Mouse (Mus musculus) neural tube, embryonic 11.5 days (tissue): Measurements from ENCODE around the gene Csdc2. TPM values are rescaled to one million over a fixed set of nuclear protein-coding genes. Genes with fewer than 3 reads are reported as not detected.

Source experiments
- ATAC-seq: fragments of 200-750 bp; cut with Nextera tagmentation; 2 replicates; pipeline ENCODE4 v1.8.0; 2017; ENCODE audit warnings: moderate number of reproducible peaks, mild to moderate bottlenecking, moderate TSS enrichment, moderate library complexity; ENCODE audit not compliant: insufficient read depth, low FRiP score, low TSS enrichment
- DNase-seq: peaks from one replicate; pipeline ENCODE4 v3.0.0-alpha.2; 2015; ENCODE audit warnings: low spot score
- H3K27ac ChIP-seq: fragments of 300-500 bp; sonication (generic); 2 replicates; pipeline ENCODE4 v1.5.1; 2014; ENCODE audit warnings: low read depth, mild to moderate bottlenecking, low read length
- H3K27me3 ChIP-seq: fragments of 300-500 bp; sonication (generic); 2 replicates; pipeline ENCODE4 v1.6.1; 2014; ENCODE audit warnings: mild to moderate bottlenecking, low read length, mixed read lengths; ENCODE audit not compliant: control insufficient read depth, insufficient read depth
- H3K36me3 ChIP-seq: fragments of 300-500 bp; sonication (generic); 2 replicates; pipeline ENCODE4 v1.6.1; 2014; ENCODE audit warnings: mild to moderate bottlenecking, low read length, moderate library complexity, mixed read lengths; ENCODE audit not compliant: control insufficient read depth, insufficient read depth
- H3K4me1 ChIP-seq: fragments of 300-500 bp; sonication (generic); 2 replicates; pipeline ENCODE4 v1.6.1; 2014; ENCODE audit warnings: low read length, mixed read lengths; ENCODE audit not compliant: control insufficient read depth, insufficient read depth
- H3K4me2 ChIP-seq: fragments of 300-500 bp; sonication (generic); 2 replicates; pipeline ENCODE4 v1.6.1; 2014; ENCODE audit warnings: low read depth, mild to moderate bottlenecking, moderate library complexity
- H3K4me3 ChIP-seq: fragments of 300-500 bp; sonication (generic); 2 replicates; pipeline ENCODE4 v1.5.1; 2014; ENCODE audit warnings: low read depth, low read length
- H3K9ac ChIP-seq: fragments of 300-500 bp; sonication (generic); 2 replicates; pipeline ENCODE4 v1.6.1; 2014; ENCODE audit warnings: mild to moderate bottlenecking, low read length
- H3K9me3 ChIP-seq: fragments of 300-500 bp; sonication (generic); 2 replicates; pipeline ENCODE4 v1.6.1; 2016; ENCODE audit warnings: low read length; ENCODE audit not compliant: control insufficient read depth
- whole genome bisulfite sequencing: fragments of 180-500 bp; shearing (Covaris S2); extraction: QIAGEN DNeasy Blood & Tissue Kit; methylation state at CpG from one replicate; pipeline ENCODE4 v1.1.7; 2014; 5-methylcytosine and 5-hydroxymethylcytosine counted together
- polyA plus RNA-seq: library from polyadenylated mRNA; unstranded; fragments of >200 nt; fragmentation: Nextera tagmentation; extraction: Ambion mirVana; gene quantifications from 2 replicates; pipeline ENCODE4 v1.2.1, GENCODE M21; 2014

Csdc2 gene
- polyA plus RNA-seq, 1 experiment from 2014 or later: 25.7 TPM

DNA sequence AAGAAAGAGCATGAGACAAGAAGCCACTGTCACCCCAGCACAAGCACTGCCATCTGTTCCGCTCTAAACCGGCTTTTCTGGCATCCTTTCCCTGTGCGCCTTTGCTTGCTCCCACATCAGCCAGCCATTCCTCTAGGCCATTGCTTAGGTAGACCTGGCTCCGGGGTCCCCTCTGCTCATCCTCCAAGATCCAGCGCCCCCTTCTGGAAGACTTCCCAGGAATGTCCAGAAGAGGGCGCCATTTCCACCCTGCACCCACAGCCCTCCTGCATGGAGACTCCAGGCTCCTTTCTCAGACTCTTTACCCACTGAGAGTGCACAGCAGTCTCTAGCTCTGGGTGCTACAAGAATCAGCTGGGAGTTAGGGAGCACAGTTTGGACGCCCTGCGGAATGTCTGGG is 19.9 kb downstream of the Csdc2 start:
- peak; percentile 69 for DNase-seq
- H3K4me1 ChIP-seq: peaks cover 2% of the 10 kb centered on the region; the same call in 1 of the 2 replicates

GRCm38 (mm10) chr15:81957598-81957997 is 21.0 kb downstream of the Csdc2 start:
- no peak overlapping the region for H3K27ac ChIP-seq
- peaks cover 2% of the 10 kb centered on the region; the same call in 1 of the 2 replicates for H3K4me1 ChIP-seq
- WGBS: 87% methylated on average over 11 of the region's 11 CpGs
- H3K9ac ChIP-seq: no peak overlapping the region
- H3K27me3 ChIP-seq: no peaks in the 10 kb centered on the region
- no peak for ATAC-seq
- no peaks in the 10 kb centered on the region for H3K9me3 ChIP-seq
- no peak for DNase-seq
- H3K36me3 ChIP-seq: no peaks in the 10 kb centered on the region; the same call in 1 of the 2 replicates
- no peak overlapping the region for H3K4me2 ChIP-seq
- H3K4me3 ChIP-seq: no peak overlapping the region

More for the DNA sequence above, 19.9 kb downstream of the Csdc2 start:
- Histone ChIP-seq H3K9ac (no peak overlapping the region), H3K9me3 (no peaks in the 10 kb centered on the region), H3K4me2 (no peak overlapping the region), H3K27ac (no peak overlapping the region), H3K4me3 (no peak overlapping the region), H3K27me3 (no peaks in the 10 kb centered on the region), H3K36me3 (no peaks in the 10 kb centered on the region; the same call in 1 of the 2 replicates)
- 55% methylated on average over 8 of the region's 8 CpGs for WGBS
- no peak for ATAC-seq

GRCm38 (mm10) chr15:81958906-81959305 is 22.3 kb downstream of the Csdc2 start:
- no peaks in the 10 kb centered on the region for H3K27me3 ChIP-seq
- no peaks in the 10 kb centered on the region; the same call in 1 of the 2 replicates for H3K36me3 ChIP-seq
- ATAC-seq: no peak
- H3K9me3 ChIP-seq: no peaks in the 10 kb centered on the region
- DNase-seq: no peak
- H3K27ac ChIP-seq: no peak overlapping the region
- no peak overlapping the region for H3K9ac ChIP-seq
- 85% methylated on average over 3 of the region's 3 CpGs for WGBS
- H3K4me2 ChIP-seq: no peak overlapping the region
- no peak overlapping the region for H3K4me3 ChIP-seq
- H3K4me1 ChIP-seq: peaks cover 2% of the 10 kb centered on the region; the same call in 1 of the 2 replicates

- H3K27me3 ChIP-seq: no peaks in the 10 kb centered on the region
- H3K9ac ChIP-seq: peak within 1 kb of the TSS; percentile 58
- ATAC-seq (peak; percentile 93), DNase-seq (peak; percentile 99)
- H3K36me3 ChIP-seq: no peaks in the 10 kb centered on the region; the same call in 1 of the 2 replicates
- peak within 1 kb of the TSS; percentile 100 for H3K4me2 ChIP-seq
- H3K9me3 ChIP-seq: no peaks in the 10 kb centered on the region
- H3K4me3 ChIP-seq: peak within 1 kb of the TSS; percentile 64
- peaks cover 2% of the 10 kb centered on the region; the same call in 1 of the 2 replicates for H3K4me1 ChIP-seq
- WGBS: under 1% methylated on average over 66 of the region's 77 CpGs
- peak within 1 kb of the TSS; percentile 72; the same call in 1 of the 2 replicates for H3K27ac ChIP-seq
Measured at GRCm38 (mm10) chr15:81960171-81961077, 23.9 kb downstream of the Csdc2 start, which contains the start of gene Pmm1. Pmm1 (minus strand) TSS chr15:81960930.

DNA sequence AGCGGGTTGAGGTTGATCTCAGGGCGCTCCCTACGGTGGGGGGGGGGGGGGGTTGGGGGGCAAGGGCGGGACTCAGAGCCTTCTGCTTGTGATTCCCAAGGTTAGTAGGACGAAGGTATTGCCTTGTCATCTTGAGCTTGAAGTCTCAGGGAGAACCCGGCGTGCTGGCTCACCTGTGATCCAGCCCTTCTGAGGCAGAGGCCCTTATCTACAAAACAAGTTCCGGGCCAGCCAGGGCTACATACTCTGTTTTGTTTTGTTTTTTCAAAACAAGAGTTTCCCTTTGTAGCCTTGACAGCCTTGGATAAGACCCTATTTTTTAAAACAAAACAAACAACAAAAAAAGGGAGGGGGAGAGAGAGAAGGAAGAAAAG is 24.5 kb downstream of the Csdc2 start:
- H3K9me3 ChIP-seq: no peaks in the 10 kb centered on the region
- 3% methylated on average over 8 of the region's 8 CpGs for WGBS
- H3K4me1 ChIP-seq: peaks cover 2% of the 10 kb centered on the region; the same call in 1 of the 2 replicates
- peak overlapping the region; percentile 64 for H3K4me3 ChIP-seq
- ATAC-seq (peak; percentile 28; the same call in 1 of the 2 replicates), DNase-seq (no peak)
- H3K4me2 ChIP-seq: peak overlapping the region; percentile 100
- H3K36me3 ChIP-seq: no peaks in the 10 kb centered on the region; the same call in 1 of the 2 replicates
- H3K27ac ChIP-seq: no peak overlapping the region
- H3K9ac ChIP-seq: no peak overlapping the region; the same call in 1 of the 2 replicates
- no peaks in the 10 kb centered on the region for H3K27me3 ChIP-seq

DNA sequence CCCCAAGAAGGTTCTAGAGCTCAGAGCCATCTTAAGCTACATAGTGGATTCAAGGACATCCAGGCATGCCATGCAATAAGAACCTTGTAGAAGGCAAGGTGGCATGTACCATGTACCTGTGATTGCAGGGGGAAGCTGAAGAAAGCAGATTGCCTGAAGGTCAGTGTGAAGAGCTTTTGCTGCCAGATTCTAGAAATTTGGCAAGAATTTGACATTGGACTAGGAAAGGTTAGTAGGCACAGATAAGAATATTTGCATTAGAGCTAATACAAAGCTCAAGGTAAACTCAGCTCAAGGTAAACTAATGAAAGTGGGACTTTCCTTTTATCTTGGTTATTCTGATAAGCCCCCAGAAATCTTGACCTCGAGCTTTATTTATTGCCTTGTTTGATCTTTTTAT is 27.7 kb downstream of the Csdc2 start:
- DNase-seq (no peak), ATAC-seq (no peak)
- Histone ChIP-seq H3K4me3 (no peak overlapping the region), H3K27ac (no peak overlapping the region), H3K4me1 (peaks cover 2% of the 10 kb centered on the region; the same call in 1 of the 2 replicates), H3K4me2 (no peak overlapping the region), H3K27me3 (no peaks in the 10 kb centered on the region), H3K36me3 (no peaks in the 10 kb centered on the region; the same call in 1 of the 2 replicates), H3K9ac (no peak overlapping the region), H3K9me3 (no peaks in the 10 kb centered on the region)
- WGBS: 68% methylated on average over 1 of the region's 1 CpGs

DNA sequence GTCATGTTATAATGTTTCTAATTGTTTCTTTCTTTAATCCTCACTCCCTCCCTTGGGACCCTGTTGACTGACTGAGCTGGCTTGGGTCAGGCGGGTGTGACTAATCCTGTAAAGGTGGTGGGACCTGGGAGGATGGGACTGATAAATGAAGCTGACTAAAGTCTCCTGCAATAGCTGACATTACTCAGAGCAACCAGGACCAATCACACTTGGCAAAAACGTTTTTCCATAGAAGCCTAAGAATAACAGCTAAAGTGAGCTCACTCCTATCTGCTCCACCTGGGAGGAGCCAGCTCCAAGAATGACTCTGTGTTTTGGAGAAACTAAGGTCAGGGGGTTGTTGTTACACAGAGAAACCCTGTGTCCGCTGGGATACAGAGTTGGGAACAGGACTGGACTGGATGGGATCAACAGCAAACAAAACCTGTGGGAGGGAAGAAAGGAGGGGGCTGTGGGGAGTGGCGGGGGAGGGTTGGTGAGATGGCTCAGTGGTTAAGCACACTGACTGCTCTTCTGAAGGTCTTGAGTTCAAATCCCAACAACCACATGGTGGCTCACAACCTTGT is 28.5 kb downstream of the Csdc2 start:
- no peaks in the 10 kb centered on the region; the same call in 1 of the 2 replicates for H3K36me3 ChIP-seq

GRCm38 (mm10) chr15:81966062-81966829 is 29.7 kb downstream of the Csdc2 start:
- H3K36me3 ChIP-seq: no peaks in the 10 kb centered on the region; the same call in 1 of the 2 replicates
- no peak overlapping the region for H3K9ac ChIP-seq
- H3K9me3 ChIP-seq: no peaks in the 10 kb centered on the region
- no peak overlapping the region for H3K27ac ChIP-seq
- H3K4me1 ChIP-seq: no peaks in the 10 kb centered on the region; the same call in 1 of the 2 replicates
- no peaks in the 10 kb centered on the region for H3K27me3 ChIP-seq
- ATAC-seq: no peak
- H3K4me2 ChIP-seq: no peak overlapping the region
- no peak for DNase-seq
- no peak overlapping the region for H3K4me3 ChIP-seq
- WGBS: 90% methylated on average over 11 of the region's 14 CpGs

More for the DNA sequence above, 28.5 kb downstream of the Csdc2 start:
- no peak overlapping the region for H3K9ac ChIP-seq
- H3K27ac ChIP-seq: no peak overlapping the region
- no peak for DNase-seq
- H3K4me2 ChIP-seq: no peak overlapping the region
- H3K4me3 ChIP-seq: no peak overlapping the region
- ATAC-seq: no peak
- H3K4me1 ChIP-seq: peaks cover 2% of the 10 kb centered on the region; the same call in 1 of the 2 replicates
- H3K27me3 ChIP-seq: no peaks in the 10 kb centered on the region
- H3K9me3 ChIP-seq: no peaks in the 10 kb centered on the region
- 67% methylated on average over 4 of the region's 4 CpGs for WGBS
